In the genomic region with DNA sequence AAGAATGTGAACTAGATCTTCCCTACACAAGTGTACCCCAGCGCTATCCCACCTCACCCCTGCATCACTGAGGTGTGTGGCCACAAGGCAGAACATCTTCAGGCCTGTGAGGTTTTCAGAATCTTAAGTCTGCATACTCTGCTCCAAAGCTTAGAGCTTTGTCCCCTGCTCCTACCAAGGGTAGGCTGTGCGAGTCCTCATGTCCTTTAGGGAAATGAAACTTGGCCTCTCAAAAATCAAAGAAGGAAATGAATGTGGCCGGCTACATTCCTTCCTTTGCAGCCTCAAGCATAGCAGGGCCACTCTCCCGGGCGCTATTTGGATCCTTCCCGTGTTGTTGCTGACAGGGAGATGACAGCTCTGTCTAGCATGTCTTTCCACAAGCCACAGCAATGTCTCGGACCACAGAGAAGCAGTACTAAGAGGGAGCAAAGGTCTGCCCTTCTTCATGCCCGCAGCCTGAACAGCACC, we compare ENCODE assay signal across 11 mouse cellular contexts. TPM values are rescaled to one million over a fixed set of nuclear protein-coding genes. Genes with fewer than 3 reads are reported as not detected.
DNase-seq lines count a peak whose midpoint lies in the region; ATAC-seq and TF ChIP-seq lines count a peak whose summit lies in the region.
"Had no signal": no experiment of that assay in that cellular context is flagged by ENCODE, and none has a peak within 500 bp of the region (broad histone marks: within the 10 kb centered on the region; RNA-seq: fewer than 3 reads in every experiment).

No protein-coding gene starts in this region.

- H3K4me3 ChIP-seq in gastrocnemius, adult 2 months, result no peak overlapping the region
- no peak overlapping the region for H3K4me3 ChIP-seq in midbrain, embryonic 14.5 days (replicated peaks; ENCODE audit: low read depth, low read length)
- H3K4me3 ChIP-seq in midbrain, postnatal 0 days (ENCODE audit: low read depth, low read length), result no peak overlapping the region
- H3K4me3 ChIP-seq: embryonic facial prominence, embryonic 15.5 days had no signal

- no peak overlapping the region for H3K4me2 ChIP-seq in midbrain, embryonic 14.5 days (ENCODE audit: low read length)
- no peak overlapping the region for H3K4me2 ChIP-seq in midbrain, postnatal 0 days (ENCODE audit: low read depth, low read length, poor library complexity, severe bottlenecking)
- H3K4me2 ChIP-seq: embryonic facial prominence, embryonic 15.5 days had no signal

- WGBS in midbrain, embryonic 14.5 days, result 70% methylated on average over 8 of the region's 8 CpGs
- 70% methylated on average over 8 of the region's 8 CpGs for WGBS in midbrain, postnatal 0 days

- 0 out of 2 replicates have a peak, but pooled peaks cover 8% of the 10 kb centered on the region for H3K4me1 ChIP-seq in midbrain, embryonic 14.5 days (ENCODE audit: control insufficient read depth, insufficient read depth, low read length)
- H3K4me1 ChIP-seq in midbrain, postnatal 0 days (ENCODE audit: insufficient read depth, low read length), result no peaks in the 10 kb centered on the region

- peak overlapping the region; percentile 74 for H3K27ac ChIP-seq in gastrocnemius, adult 2 months
- 0 out of 2 replicates have a peak overlapping the region, but pooled peaks have one; percentile 22 for H3K27ac ChIP-seq in midbrain, embryonic 14.5 days (replicated peaks; ENCODE audit: low read depth, low read length)
- no peak overlapping the region for H3K27ac ChIP-seq in midbrain, postnatal 0 days (ENCODE audit: low read depth, low read length)
- H3K27ac ChIP-seq: embryonic facial prominence, embryonic 15.5 days had no signal

- H3K36me3 ChIP-seq in midbrain, embryonic 14.5 days (ENCODE audit: control insufficient read depth, insufficient read depth, low read length), result no peaks in the 10 kb centered on the region
- H3K36me3 ChIP-seq in midbrain, postnatal 0 days (ENCODE audit: insufficient read depth, low read length), result no peaks in the 10 kb centered on the region
- H3K36me3 ChIP-seq: embryonic facial prominence, embryonic 15.5 days had no signal

- no peak for DNase-seq in gastrocnemius, adult 2 months
- no peak for DNase-seq in gastrocnemius, postnatal 4 days (ENCODE audit: low spot score in 2 of 2)
- no peak for DNase-seq in midbrain, embryonic 14.5 days
- DNase-seq in midbrain, postnatal 0 days (ENCODE audit: low spot score), result no peak
- no peak for DNase-seq in urinary bladder, postnatal 10 days (ENCODE audit: low spot score)
- no peak for DNase-seq in adrenal gland, postnatal 10 days
- no peak for DNase-seq in embryo, embryonic 10.5 days (ENCODE audit: low spot score)
- DNase-seq: kidney, adult 11 months had no signal

- no peak for TF ChIP-seq CTCF in gastrocnemius, adult 2 months (IDR thresholded peaks at IDR 0.05)
- no peak for TF ChIP-seq CTCF in midbrain, postnatal 0 days (IDR thresholded peaks at IDR 0.05)

- no peaks in the 10 kb centered on the region for H3K27me3 ChIP-seq in midbrain, embryonic 14.5 days (ENCODE audit: control insufficient read depth, insufficient read depth, low read length)
- no peaks in the 10 kb centered on the region for H3K27me3 ChIP-seq in midbrain, postnatal 0 days (ENCODE audit: insufficient read depth, low read length)
- H3K27me3 ChIP-seq: embryonic facial prominence, embryonic 15.5 days had no signal

- ATAC-seq in midbrain, embryonic 14.5 days (ENCODE audit: low FRiP score, low TSS enrichment), result no peak
- no peak for ATAC-seq in midbrain, postnatal 0 days (ENCODE audit: low FRiP score)
- ATAC-seq in hematopoietic stem cell, adult 5-6 weeks (replicated peaks in 1 of 2; ENCODE audit: insufficient read depth in 1 of 2, low FRiP score in 2 of 2, low TSS enrichment in 1 of 2, low read depth in 1 of 2, poor library complexity in 2 of 2, severe bottlenecking in 2 of 2), result peak; percentile 28 to 29; a peak in 2 of 4 replicates
- ATAC-seq: midbrain, embryonic 16.5 days had no signal

- intact Hi-C loops in gastrocnemius, adult 2 months (cut with DNase I), result no loop called here

- no peaks in the 10 kb centered on the region for H3K9me3 ChIP-seq in midbrain, embryonic 14.5 days (ENCODE audit: control insufficient read depth, low read length)
- H3K9me3 ChIP-seq in midbrain, postnatal 0 days (ENCODE audit: low read length), result no peaks in the 10 kb centered on the region
- H3K9me3 ChIP-seq: embryonic facial prominence, embryonic 15.5 days had no signal

- no peak overlapping the region for H3K9ac ChIP-seq in midbrain, embryonic 14.5 days (replicated peaks; ENCODE audit: low read length)
- H3K9ac ChIP-seq in midbrain, postnatal 0 days (replicated peaks; ENCODE audit: low read length, poor library complexity, severe bottlenecking), result no peak overlapping the region
- H3K9ac ChIP-seq: embryonic facial prominence, embryonic 15.5 days had no signal

RNA-seq across cellular contexts. Expression of gene Qk, which starts 51.0 kb away (rescaled TPM):
- 100 to 1,000 TPM; 236 to 397 TPM for total RNA-seq in gastrocnemius, adult 2 months (2021)
- total RNA-seq in gastrocnemius, postnatal 4 days (2021), result 100 to 1,000 TPM; 316 to 362 TPM
- 52.9 and 62.8 TPM in 2 replicates for polyA plus RNA-seq in midbrain, embryonic 14.5 days (2014; fragmentation: Nextera tagmentation; extraction: Ambion mirVana)
- total RNA-seq in midbrain, postnatal 0 days (2014; rRNA removed), result 293 and 297 TPM in 2 replicates
- polyA plus RNA-seq in midbrain, postnatal 0 days (2015; fragmentation: Nextera tagmentation; extraction: Ambion mirVana), result 43.3 and 47.4 TPM in 2 replicates
- 70.2 and 80.2 TPM in 2 replicates for total RNA-seq in hematopoietic stem cell, adult 5-6 weeks (2017)
- total RNA-seq in adrenal gland, postnatal 10 days (2021), result 100 to 1,000 TPM; 239 to 282 TPM

Comparison
In these comparisons a context has a peak if more than half of its experiments do, and no peak if none do; other contexts are left out.
1. ATAC-seq: peak in hematopoietic stem cell, adult 5-6 weeks (2 of 2); none in midbrain, embryonic 14.5 days (single experiment) and midbrain, postnatal 0 days (single experiment).